Mouse (Mus musculus): ENCODE results near the gene Pde4d. TPM values are rescaled to one million over a fixed set of nuclear protein-coding genes. Genes with fewer than 3 reads are reported as not detected.

The Pde4d gene
- polyA plus RNA-seq, 2 experiments = 11.7 to 17.3 TPM

DNA sequence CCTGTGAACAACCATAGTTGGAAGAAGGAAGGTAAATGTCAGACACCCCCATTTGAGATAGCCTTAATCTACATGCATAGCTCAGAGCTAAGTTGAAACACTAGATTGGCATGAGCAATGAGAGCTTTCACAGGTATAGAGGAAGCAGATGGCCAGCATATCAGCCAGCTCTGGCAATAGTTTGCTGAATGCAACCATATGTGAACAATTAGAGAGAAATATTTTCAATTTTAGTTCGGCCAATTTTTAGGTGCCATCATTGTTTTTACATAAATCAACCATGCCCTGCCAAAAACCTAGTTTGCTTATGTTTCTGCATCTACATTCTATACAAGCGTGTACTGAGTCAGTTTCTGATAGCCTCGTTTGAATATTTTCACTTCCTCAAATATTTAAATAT is 642.9 kb downstream of the Pde4d start:
- no peak overlapping the region for H3K4me3 ChIP-seq (replicated peaks; ENCODE audit: low read length)
- no peaks in the 10 kb centered on the region for H3K36me3 ChIP-seq (ENCODE audit: control insufficient read depth, insufficient read depth, low read length)
- no peak overlapping the region for H3K9ac ChIP-seq (ENCODE audit: low read depth, low read length, severe bottlenecking)
- no peak overlapping the region for H3K27ac ChIP-seq (replicated peaks; ENCODE audit: low read depth, low read length)
- DNase-seq (ENCODE audit: low spot score) (no peak), ATAC-seq (ENCODE audit: low FRiP score, low read depth) (no peak)
- H3K9me3 ChIP-seq (ENCODE audit: control insufficient read depth, low read length) = no peaks in the 10 kb centered on the region
- no peaks in the 10 kb centered on the region for H3K4me1 ChIP-seq (ENCODE audit: control insufficient read depth, insufficient read depth, low read length)
- WGBS = 84% methylated on average over 3 of the region's 3 CpGs
- no peak for TF ChIP-seq POLR2A (IDR thresholded peaks at IDR 0.05; ENCODE audit: borderline replicate concordance, extremely low read depth, insufficient read depth, insufficient read length)
- H3K27me3 ChIP-seq (ENCODE audit: control insufficient read depth, insufficient read depth, low read length) = no peaks in the 10 kb centered on the region
- no peak overlapping the region for H3K4me2 ChIP-seq (replicated peaks; ENCODE audit: low read depth, low read length, severe bottlenecking)

DNA sequence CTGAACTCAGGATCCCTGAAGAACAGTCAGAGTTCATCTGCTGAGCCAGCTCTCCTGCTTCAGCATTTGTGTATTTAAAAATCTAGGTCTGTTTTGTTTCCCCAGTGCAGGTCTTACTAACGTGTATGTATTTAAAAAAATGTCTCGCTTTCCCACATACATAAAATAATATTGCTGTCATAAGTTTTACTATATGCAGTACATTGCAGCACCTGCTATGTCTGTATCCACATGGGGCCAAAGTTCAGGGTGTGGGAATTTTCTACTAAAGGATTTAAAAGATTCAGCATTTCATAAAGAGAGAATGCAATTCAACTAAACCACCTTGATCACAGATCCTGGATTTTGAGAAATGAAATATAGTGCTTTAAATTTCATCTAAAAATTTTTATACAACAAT is 646.9 kb downstream of the Pde4d start:
- H3K9ac ChIP-seq (ENCODE audit: low read depth, low read length, severe bottlenecking) = no peak overlapping the region
- no peaks in the 10 kb centered on the region for H3K27me3 ChIP-seq (ENCODE audit: control insufficient read depth, insufficient read depth, low read length)
- H3K9me3 ChIP-seq (ENCODE audit: control insufficient read depth, low read length) = no peaks in the 10 kb centered on the region
- ATAC-seq (ENCODE audit: low FRiP score, low read depth) (no peak), DNase-seq (ENCODE audit: low spot score) (no peak)
- no peaks in the 10 kb centered on the region for H3K36me3 ChIP-seq (ENCODE audit: control insufficient read depth, insufficient read depth, low read length)
- 58% methylated on average over 2 of the region's 2 CpGs for WGBS
- no peak overlapping the region for H3K4me3 ChIP-seq (replicated peaks; ENCODE audit: low read length)
- no peak for TF ChIP-seq POLR2A (IDR thresholded peaks at IDR 0.05; ENCODE audit: borderline replicate concordance, extremely low read depth, insufficient read depth, insufficient read length)
- no peak overlapping the region for H3K4me2 ChIP-seq (replicated peaks; ENCODE audit: low read depth, low read length, severe bottlenecking)
- H3K4me1 ChIP-seq (ENCODE audit: control insufficient read depth, insufficient read depth, low read length) = no peaks in the 10 kb centered on the region
- H3K27ac ChIP-seq (replicated peaks; ENCODE audit: low read depth, low read length) = no peak overlapping the region

DNA sequence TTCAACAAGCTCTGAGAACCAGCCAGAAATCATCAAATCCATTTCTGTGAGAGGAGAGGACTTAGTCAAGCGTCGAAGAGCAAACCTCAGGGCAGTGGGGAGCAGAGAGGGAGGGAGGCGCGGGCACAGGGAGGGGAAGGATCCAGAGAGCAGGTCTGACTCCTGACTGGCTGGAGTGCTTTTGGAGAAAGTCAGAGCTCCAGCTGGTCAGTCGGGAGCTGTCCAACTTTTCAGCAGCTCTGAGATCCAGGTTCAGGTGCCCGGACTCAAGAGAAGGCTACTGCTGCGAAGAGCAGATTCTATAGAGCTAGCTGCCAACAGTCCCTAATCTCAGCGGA is 666.2 kb downstream of the Pde4d start:
- Histone ChIP-seq H3K4me2 (replicated peaks; ENCODE audit: low read depth, low read length, severe bottlenecking) (peak overlapping the region; percentile 74), H3K27me3 (ENCODE audit: control insufficient read depth, insufficient read depth, low read length) (peaks cover 13% of the 10 kb centered on the region)

DNA sequence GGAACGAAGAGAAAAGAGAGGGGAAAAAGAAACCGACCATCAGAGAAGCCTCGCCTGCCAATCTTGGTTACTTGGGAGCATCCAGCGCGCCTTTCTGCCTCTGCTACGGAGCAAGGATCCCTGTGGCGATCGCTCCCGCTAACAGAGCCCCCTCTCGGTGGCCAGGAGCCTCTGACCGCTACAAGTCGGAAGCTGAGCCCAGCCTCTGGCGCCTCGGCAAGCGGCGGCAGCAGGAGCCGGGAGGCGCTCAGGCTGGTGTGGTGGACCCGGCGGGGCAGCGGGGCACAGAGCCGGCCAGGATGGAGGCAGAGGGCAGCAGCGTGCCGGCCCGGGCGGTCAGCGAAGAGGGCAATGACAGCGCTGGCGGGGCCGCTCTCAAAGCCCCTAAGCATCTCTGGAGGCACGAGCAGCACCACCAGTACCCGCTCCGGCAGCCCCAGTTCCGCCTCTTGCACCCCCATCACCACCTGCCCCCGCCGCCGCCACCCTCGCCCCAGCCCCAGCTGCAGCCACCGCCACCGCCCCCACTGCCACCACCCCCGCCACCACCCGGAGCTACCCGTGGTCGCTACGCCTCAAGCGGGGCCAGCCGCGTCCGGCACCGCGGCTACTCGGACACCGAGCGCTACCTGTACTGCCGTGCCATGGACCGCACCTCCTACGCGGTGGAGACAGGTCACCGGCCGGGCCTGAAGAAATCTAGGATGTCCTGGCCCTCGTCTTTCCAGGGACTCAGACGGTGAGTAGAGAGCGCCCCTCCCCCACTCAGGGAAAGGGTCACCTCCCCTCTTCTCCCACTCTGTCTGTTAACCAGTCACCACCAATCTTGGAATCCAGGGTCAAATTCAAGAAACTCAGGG is 666.8 kb downstream of the Pde4d start:
- Histone ChIP-seq H3K4me1 (ENCODE audit: control insufficient read depth, insufficient read depth, low read length) (peaks cover 12% of the 10 kb centered on the region; the same call in 1 of the 2 replicates), H3K9ac (ENCODE audit: low read depth, low read length, severe bottlenecking) (0 out of 2 replicates have a peak overlapping the region, but pooled peaks have one; percentile 9), H3K4me3 (replicated peaks; ENCODE audit: low read length) (peak overlapping the region; percentile 38), H3K27ac (replicated peaks; ENCODE audit: low read depth, low read length) (no peak overlapping the region), H3K9me3 (ENCODE audit: control insufficient read depth, low read length) (no peaks in the 10 kb centered on the region), H3K27me3 (ENCODE audit: control insufficient read depth, insufficient read depth, low read length) (peaks cover 13% of the 10 kb centered on the region), H3K4me2 (replicated peaks; ENCODE audit: low read depth, low read length, severe bottlenecking) (peak overlapping the region; percentile 74), H3K36me3 (ENCODE audit: control insufficient read depth, insufficient read depth, low read length) (no peaks in the 10 kb centered on the region)
- no peak for TF ChIP-seq POLR2A (IDR thresholded peaks at IDR 0.05; ENCODE audit: borderline replicate concordance, extremely low read depth, insufficient read depth, insufficient read length)
- DNase-seq (ENCODE audit: low spot score) (no peak), ATAC-seq (ENCODE audit: low FRiP score, low read depth) (peak; percentile 53; the same call in 1 of the 2 replicates)
- 2% methylated on average over 35 of the region's 63 CpGs for WGBS

More for the DNA sequence above, 666.2 kb downstream of the Pde4d start:
- no peaks in the 10 kb centered on the region for H3K9me3 ChIP-seq (ENCODE audit: control insufficient read depth, low read length)
- TF ChIP-seq POLR2A (IDR thresholded peaks at IDR 0.05; ENCODE audit: borderline replicate concordance, extremely low read depth, insufficient read depth, insufficient read length) = no peak
- peak; percentile 57; the same call in 1 of the 2 replicates for ATAC-seq (ENCODE audit: low FRiP score, low read depth)
- peaks cover 12% of the 10 kb centered on the region; the same call in 1 of the 2 replicates for H3K4me1 ChIP-seq (ENCODE audit: control insufficient read depth, insufficient read depth, low read length)
- no peaks in the 10 kb centered on the region for H3K36me3 ChIP-seq (ENCODE audit: control insufficient read depth, insufficient read depth, low read length)
- H3K4me3 ChIP-seq (replicated peaks; ENCODE audit: low read length) = peak overlapping the region; percentile 38
- no peak overlapping the region for H3K9ac ChIP-seq (ENCODE audit: low read depth, low read length, severe bottlenecking)
- peak; percentile 80 for DNase-seq (ENCODE audit: low spot score)
- WGBS = 2% methylated on average over 8 of the region's 8 CpGs
- no peak overlapping the region for H3K27ac ChIP-seq (replicated peaks; ENCODE audit: low read depth, low read length)

DNA sequence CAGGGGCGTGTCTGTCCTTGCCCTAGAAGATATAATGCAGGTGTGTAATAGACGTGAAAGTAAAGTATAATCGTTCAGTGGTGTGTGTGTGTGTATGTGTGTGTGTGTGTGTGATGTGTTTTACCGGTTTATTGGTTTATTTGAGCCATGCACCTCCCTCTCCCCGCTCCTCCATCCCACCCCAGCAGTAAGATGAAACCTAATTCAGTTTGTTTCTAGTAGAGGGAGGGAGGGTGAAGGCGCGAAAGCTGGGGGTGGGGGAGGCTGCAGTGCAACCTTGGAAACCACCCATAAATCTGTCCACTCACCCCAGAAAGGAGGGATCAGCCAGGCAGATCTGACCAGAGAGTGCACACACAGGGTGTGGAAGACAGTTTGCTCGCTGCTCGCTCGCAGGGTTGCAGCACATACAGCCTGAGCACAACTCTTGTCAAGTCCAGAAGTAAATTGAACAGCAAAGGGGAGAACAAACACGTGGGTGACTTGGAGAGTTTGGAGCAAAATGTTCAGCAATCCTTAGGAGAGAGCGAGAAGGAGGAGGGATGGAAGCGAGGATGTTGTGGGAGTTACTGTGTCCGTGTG is 667.6 kb downstream of the Pde4d start:
- Histone ChIP-seq H3K27ac (replicated peaks; ENCODE audit: low read depth, low read length) (no peak overlapping the region), H3K27me3 (ENCODE audit: control insufficient read depth, insufficient read depth, low read length) (peaks cover 13% of the 10 kb centered on the region), H3K4me2 (replicated peaks; ENCODE audit: low read depth, low read length, severe bottlenecking) (peak overlapping the region; percentile 74), H3K4me3 (replicated peaks; ENCODE audit: low read length) (peak overlapping the region; percentile 38), H3K9me3 (ENCODE audit: control insufficient read depth, low read length) (no peaks in the 10 kb centered on the region), H3K36me3 (ENCODE audit: control insufficient read depth, insufficient read depth, low read length) (no peaks in the 10 kb centered on the region), H3K9ac (ENCODE audit: low read depth, low read length, severe bottlenecking) (no peak overlapping the region), H3K4me1 (ENCODE audit: control insufficient read depth, insufficient read depth, low read length) (peaks cover 12% of the 10 kb centered on the region; the same call in 1 of the 2 replicates)
- no peak for DNase-seq (ENCODE audit: low spot score)
- WGBS = 5% methylated on average over 14 of the region's 14 CpGs
- ATAC-seq (ENCODE audit: low FRiP score, low read depth) = no peak
- no peak for TF ChIP-seq POLR2A (IDR thresholded peaks at IDR 0.05; ENCODE audit: borderline replicate concordance, extremely low read depth, insufficient read depth, insufficient read length)

All from limb, embryonic 14.5 days (tissue).